Mouse (Mus musculus) cerebellum, adult (tissue): ENCODE data around the gene Cblc.
A peak's percentile ranks its signal among the peaks of the same experiment; 100 is the strongest.

Experiments used
- ATAC-seq: cut with Nextera tagmentation; 2 replicates; pipeline ENCODE4 v1.9.2; 2017; ENCODE audit warnings: mild to moderate bottlenecking, moderate library complexity, mixed read lengths; ENCODE audit not compliant: insufficient number of reproducible peaks, low FRiP score, low TSS enrichment

Gene Cblc

DNA sequence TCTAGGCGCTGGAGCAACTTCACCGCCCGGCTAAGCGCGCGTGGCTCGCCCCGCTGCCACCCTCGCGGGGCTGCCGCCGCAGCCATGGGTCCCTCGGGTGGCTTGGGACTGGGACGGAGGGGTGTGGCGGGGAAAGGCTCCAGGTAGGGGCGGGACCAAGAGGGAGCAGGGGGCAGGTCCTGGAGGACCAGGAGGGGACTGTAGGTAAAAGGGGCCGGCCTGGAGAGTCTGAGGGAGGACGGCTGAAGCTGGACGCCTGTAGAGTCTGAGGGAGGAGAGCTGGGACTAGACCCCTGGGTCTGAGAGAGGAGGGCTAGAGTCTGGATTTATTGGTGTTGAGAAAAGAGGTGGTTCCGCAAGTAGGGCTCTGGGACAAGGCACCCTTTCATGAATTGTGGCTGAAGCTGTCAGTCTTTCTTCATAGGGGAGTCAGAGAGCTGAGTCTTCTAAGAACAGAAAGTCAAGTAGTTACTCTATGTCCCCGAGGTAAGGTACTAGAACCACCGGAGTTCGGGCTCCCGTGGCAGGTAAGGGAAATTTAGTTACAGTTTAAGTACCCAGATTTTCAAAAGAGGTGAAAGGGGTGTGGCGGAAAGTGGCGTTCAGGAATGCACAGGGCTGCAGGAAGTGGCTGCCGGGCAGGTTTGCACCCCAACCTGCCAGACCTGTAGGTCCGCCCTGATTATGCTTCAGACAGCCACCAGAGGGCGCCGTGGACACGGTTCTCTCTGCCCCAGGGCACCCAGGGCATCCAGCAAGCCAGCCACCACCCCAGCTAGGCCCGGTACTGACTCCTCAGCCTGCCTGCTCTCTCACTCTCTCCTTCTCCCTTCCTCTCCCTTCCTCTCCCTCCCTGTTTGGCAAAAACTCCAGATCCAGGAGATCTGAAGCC, at the start of gene Cblc:
TSS of gene Cblc (minus strand) at position 113 of the 892 bp plus-strand sequence.
- ATAC-seq, result no peak

DNA sequence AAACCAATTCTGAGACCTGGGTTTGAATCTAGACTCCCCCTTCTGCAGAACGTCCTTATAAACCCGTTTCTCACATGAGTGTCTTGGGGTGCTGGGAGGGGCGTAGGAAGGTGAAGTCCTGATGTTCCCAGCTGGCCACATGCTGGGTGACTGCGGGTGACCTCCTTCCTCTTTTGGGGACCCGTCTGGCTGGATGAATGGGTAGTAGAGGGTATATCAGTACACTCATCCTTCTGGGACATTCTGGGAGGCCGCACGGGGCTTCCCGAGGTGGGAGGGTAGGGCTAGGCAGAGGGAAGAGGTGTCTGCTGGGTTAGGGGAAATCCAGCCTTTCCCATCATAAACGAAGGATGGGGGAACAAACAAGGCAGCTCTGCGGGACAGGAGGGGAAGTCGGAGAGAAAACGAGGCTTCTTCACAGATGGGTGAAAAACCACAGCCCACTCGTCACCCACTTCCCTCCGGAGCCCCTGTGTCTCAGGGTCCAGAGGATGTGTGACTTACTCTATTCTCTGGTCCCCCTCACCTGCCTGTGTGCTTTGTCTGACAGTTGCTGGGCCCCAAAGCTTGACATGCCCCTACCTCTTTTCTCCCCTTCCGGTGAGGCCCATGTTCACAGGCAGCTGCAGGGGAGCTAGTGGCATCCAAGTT, 48.0 kb upstream of the Cblc start:
- no peak for ATAC-seq

DNA sequence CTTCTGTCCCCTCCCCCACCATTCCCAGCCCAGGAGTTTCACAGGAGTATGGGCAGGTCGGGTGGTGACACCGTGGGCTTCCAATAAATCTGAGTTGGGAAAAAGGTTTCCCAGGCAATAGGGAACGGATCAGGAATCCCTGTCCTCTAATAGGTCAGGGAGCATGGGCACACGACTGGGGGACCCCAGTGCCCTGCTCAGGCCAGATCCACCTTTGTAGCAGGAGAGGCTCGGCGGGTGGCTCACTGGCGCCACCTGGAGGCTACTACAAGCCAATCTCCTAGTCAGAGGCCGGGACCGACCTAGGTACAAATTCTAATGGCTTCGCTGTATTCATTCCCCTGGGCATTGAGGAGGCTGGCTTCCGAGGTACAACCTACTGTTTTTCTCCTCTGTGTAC, 47.0 kb upstream of the Cblc start:
- ATAC-seq, result 0 out of 2 replicates have a peak, but pooled peaks have one; percentile 10

DNA sequence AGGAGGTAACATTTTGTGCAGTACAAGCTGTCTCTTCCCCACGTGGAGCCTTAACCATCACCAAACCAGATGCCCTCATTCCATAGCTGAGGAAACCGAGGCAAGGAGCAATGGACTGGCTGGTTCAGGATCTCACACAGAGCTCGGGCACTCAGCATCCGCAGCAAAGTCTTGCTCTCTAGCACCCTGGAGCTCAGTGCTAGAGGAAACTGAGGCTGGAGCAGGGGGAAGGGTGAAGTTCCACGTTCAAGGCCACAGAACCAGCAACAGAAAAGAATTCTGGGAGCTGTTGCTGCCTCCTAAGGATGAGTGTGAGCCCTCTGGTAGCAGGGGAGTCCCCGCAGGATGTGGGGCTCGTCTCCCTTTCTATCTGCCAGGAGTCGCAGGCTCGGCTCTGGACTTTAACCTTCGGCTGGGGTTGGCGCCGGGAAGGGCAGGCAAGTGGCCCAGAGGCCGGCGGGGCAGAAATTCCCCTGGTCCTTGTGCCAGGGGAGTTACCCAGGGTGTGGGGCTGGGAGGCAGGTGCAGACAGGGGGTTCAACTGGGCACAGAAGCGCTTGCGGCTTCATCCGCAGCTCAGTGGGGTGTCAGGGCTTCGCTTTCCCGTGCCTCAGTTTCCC, 46.4 kb upstream of the Cblc start:
- no peak for ATAC-seq

DNA sequence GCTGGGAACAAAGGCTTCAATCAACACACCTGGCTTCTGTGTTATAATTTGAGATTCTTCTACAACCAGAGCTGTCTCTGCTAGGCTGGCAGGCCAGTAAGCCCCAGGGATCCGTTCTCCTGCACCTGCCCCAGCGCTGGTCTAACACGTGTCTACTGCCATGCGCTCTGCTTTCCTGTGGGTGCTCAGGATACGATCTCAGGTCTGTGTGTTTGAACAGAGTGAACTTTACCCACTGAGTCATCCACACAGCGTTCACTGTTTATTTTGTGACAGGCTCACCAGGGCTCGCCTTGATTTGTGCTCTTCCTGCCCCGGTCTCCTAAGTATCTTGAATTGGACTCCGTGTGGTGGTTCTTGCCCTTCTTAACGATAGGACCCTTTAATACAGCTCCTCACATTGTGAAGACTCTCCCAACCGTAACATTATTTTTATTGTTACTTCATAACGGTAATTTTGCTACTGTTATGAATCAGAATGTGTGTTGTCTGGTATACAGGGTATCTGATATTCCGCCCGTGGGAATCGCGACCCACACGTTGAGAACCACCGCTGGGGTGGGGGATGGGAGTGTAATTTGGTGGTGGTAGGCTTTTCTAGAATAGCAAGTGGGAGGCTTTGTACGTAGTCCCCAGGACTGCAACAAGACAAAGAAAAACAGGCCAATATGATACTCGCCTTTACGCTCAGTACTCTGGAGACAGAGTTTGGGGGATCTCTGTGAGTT, 45.2 kb upstream of the Cblc start:
- no peak for ATAC-seq

DNA sequence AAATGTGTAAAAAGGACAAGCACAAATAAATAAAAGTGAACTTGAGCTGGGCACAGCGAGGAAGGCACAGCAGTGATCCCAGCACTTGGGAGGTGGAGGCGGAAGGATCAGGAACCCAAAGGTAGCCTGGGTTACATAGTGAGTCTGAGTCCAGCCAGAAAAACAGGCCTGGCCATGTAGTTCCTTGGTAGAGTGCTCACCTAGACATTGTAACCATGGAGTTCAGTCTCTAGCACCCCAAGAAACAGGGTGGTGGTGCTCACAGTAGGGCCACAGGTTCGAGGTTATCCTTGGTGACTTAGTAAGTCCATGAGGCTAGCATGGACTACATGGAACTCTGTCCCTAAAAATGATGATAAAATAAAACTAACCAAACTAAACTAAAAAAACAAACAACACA, 44.3 kb upstream of the Cblc start:
- ATAC-seq, result no peak

DNA sequence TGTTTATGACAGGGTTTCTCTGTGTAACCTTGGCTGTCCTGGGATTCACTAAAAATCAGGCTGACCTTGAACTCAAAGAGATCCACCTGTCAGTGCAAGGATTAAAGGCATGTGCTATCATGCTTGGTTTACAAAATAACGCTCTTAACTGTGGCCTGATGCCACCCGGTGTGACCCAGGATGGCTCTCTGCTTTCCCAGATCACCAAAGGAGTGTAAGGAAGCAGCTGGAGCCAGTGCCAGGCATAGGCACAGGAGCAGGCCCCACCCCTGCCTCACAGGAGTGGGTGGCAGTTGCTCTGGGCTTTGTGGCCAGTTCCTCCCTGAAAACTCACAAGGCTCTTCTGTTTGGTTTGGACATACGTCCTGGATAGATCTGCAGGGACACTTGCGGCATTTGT, 43.8 kb upstream of the Cblc start:
- ATAC-seq, result no peak

DNA sequence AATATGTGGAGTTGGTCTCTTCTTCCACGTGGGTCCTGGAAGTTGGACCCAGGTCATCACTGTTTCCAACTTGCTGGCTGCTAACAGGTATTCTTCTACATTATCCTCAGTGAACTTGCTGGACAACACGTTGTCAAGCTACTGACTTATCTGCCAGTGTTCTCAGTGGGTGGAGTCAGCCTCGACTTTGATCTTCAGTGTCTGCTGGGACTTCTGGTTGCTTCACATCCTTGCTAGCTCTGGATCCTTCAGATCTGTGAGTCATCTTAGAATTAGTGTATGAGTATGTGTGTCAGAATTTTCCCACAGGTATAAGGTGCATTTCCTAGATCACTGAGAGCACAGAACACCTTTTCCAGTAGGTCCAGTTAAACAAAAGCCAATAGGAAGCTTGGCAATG, 40.2 kb upstream of the Cblc start:
- ATAC-seq, result no peak

DNA sequence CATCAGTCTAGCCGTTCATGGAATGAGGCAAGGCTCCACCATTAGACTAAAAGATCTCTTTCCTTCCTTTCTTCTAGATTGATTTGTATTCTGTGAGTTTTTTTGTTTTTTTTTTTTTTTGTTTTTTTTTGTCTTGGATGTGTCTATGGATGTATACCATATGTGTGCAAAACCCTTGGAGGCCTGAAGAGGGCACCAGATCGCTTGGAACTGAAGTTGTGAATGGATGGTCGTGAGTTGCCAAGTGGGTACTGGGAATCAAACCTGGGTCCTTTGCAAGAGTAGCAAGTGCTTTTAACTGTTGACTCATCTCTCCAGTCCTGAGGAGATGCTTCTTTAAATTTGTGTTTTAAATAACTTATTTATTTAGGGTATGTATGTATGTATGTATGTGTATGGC, 37.4 kb upstream of the Cblc start:
- no peak for ATAC-seq

DNA sequence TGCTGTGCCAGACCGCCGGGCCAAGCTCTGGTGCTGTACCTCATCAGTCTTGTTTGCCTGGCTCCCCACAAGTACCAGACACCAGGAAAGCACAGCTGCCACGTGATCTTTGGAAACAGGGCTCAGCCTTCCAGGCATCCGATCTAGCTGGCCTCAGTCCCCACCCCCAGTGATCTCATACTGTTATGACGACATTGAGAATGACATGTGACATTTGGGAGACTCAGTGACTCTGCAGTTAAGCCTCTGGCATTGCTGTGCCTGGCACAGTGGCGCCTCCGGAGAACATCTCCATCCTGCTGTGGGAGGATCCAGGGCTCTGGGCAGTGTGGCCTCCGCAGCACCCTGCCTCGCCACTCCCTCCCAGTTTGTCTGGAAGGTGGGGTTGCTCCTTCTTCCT, 35.2 kb upstream of the Cblc start:
- ATAC-seq, result no peak

DNA sequence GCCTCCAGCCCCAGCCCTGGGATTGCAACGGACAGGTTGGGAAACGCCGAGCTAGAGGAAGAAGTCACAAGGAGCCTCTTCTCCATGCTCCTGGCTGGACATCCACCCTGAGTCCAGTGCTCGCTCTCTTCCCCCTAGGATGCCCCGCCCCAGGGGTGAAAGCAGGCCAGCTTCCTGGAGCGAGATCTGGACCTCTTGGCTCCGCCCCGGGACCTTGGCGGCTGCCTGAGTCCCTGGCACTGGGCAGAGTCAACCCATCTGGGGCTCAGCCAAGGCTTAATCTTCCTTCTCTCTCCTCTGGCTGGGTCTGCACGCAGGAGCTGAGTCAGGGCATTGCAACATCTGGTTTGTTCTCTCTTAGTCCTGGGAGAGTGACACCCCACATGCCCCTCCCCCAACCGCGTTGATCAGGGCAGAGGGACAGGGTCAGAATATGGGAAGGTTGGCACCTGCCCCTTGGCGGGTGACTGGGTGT, 34.1 kb upstream of the Cblc start:
- ATAC-seq, result no peak; the same call in 1 of the 2 replicates

DNA sequence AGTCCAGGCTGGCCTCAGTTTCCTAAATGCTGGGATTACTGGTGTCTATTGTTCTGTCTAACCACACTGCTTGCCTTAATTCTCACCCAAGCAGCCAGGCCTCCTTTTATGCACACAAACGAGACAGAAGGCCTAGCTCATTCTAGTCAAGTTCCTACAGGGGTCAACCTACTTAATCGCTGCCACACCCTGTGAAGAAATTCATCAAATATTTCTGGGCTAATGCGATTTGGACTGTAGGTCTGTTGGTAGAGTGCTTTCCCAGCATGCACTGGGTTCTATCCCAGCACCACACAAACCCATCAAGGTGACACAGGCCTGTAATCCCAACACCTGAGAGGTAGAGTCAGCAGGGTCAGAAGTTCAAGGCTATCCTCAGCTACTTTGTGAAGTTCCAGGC, 33.1 kb upstream of the Cblc start:
- no peak for ATAC-seq

DNA sequence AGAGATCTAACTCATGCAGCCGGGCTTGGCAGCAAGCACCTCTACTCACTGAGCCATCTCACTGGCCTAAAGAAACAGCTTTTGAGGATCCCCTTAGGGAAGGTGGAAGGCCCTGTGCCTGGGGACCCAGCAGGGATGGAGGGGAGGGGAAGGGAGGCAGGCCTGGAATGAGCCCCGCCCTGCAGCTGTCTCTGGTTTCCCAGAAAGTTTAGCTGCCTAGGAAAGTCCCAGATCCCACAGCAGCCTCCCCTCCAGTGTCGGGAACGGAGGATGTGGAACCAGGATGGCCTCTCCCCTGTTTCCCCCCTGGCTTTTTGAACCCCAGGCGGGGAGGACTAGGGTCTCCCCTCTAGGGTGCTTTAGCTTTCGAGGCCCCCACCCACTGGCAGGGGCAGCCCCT, 30.1 kb upstream of the Cblc start:
- no peak for ATAC-seq

DNA sequence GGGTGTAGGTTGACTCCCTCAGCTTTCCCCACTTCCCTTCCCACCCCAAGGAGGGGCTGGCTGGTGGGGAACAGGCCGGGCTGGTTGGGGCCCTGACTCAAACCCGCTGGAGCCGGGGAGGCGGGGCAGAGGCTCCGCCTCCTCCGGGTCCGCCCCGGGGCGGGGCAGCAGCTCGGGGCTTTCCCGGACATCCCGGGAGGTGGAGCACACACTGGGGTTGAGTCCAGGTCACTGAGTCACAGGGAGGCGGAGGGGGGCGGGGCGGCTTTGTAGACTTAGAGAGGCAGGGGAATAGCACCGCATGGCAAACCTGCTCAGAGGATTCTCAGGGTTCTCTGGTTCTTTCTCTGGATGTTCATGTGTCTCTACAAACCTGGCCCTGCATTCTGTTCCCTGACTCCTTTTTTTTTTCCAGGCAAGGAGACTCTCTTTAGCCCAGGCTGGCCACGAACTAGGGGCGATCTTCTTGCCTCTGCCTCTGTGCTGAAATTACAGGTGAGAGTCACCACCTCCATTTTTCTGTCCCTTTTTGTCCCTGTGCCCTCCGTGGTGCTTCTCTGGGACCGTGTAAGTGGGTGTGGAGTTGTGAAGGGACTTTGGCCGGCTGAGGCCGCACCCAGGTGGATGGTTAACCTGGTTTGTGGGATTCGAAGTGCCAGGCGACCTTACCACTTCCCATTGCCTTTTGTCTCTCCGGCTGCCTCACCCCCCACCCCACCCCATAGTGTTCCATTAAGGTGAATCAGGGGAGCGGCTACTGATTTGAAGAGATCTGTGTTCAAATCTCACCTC, 27.8 kb upstream of the Cblc start:
- ATAC-seq, result no peak

DNA sequence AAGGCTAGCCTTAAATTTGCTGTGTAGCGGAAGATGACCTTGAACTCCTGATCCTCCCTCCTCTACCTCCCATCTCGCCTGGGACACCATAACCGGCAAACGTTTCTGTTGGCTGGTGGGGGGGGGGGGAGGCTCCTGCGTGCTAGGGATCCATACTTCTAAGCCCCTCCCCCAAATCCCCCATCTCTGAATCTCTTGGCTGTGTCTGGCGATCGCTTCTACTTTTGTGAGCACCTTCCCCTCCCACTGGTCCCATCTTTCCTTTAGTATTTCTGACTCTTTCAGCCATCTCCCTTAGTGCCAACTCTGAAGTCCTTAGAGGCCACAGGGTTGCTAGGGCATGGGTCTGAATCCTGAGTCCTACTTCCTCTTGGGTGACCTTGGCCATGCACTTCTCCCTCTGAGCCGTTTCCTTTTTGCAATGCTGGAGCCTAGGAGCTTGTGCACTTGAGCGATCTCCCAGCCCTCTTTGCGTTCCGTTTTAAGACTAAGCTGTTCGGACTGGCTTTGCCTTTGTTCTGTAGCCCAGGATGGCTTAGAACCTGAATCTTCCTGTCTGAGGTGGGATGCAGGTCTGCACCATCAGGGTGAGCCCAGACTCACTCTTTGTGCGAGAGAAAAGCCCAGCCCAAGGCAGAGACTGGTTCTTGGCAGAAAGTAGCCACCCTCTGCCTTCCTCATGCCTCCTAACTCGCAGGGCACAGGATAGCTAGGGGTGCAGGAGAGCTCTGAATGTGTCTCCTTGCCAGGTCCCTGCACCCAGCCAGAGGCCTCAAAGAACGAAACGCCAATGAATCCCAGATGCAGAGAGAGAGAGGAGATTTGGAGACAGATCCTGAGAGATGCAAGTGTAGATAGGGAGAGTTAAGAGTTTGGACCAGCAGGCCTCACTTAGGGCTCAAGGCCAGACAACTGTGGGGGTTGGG, 26.9 kb upstream of the Cblc start:
- ATAC-seq, result no peak

DNA sequence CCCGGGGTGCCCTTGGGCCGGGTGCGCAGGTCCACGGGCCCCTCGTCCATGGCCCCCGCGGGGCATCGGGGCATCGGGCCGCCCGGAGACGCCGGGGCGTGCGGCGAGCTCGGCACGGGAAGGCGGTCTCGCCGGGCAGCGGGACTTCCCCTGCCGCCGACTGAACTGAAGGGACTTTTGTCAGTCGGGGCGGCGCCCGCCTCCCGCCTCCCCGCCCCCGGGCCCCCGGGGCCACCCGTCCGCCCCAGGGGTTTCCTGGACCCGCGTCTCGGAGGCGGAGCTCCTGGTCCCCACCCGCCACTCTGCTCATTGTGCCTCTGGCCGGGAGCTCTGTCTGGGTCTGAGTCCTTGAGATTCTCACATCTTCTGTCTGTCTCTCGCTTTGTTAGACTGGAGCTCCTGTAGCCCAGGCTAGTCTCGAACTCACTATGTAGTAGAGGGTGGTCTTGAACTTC, 26.0 kb upstream of the Cblc start, which contains the start of gene Bcl3:
TSS of gene Bcl3 (minus strand) at position 167 of the 455 bp plus-strand sequence.
- ATAC-seq, result no peak

DNA sequence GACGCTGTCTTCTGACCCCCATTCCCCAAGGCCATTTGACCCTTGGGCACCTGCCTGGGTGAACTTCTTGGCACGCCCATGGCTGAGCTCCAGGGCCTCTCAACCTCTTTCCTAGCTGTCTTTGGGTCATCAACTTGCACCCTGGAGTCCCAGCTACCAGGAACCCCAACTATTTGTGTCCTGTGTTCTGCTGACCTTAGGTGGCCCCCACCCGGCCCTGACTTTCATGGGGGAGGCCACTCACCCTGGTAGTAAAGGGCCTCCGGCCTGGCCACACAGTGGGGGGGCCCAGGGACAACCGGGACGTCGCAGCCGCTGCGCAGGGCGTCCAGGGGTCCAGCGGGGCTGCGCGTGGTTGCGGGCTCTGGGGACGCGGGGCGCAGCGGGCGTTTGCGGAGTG, 25.6 kb upstream of the Cblc start:
- no peak for ATAC-seq

DNA sequence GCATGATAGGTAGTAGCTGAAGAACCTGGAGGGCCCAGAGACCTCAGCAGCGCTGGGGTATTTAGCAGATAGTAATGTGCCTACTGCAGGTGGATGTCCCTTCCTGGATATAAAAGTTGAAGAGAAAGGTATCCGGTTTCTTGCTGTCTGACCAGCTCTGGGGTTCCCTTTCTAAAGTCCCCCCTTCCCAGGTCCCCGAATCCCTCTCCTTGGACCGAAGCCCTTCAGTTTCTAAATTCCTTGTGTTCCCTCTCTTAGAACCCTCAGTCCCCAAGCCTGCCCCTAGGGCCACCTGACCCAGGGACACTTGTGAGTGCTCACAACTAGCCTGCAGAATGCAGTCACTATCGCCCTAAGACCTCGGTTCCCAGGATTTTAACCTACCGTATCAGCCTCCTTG, 25.0 kb upstream of the Cblc start:
- no peak for ATAC-seq
